In genomic region chr15:100088021-100088420, GRCm38 (mm10) we compare ENCODE assay signal across 14 mouse cellular contexts. TPM values are rescaled to one million over a fixed set of nuclear protein-coding genes. Genes with fewer than 3 reads are reported as not detected.
DNase-seq lines count a peak whose midpoint lies in the region; ATAC-seq and TF ChIP-seq lines count a peak whose summit lies in the region.
"Had no signal": no experiment of that assay in that cellular context is flagged by ENCODE, and none has a peak within 500 bp of the region (broad histone marks: within the 10 kb centered on the region; RNA-seq: fewer than 3 reads in every experiment).

No protein-coding gene starts in this region.

- H3K4me2 ChIP-seq in heart, embryonic 15.5 days = no peak overlapping the region
- H3K4me2 ChIP-seq in lung, postnatal 0 days (replicated peaks; ENCODE audit: low read depth, low read length) = no peak overlapping the region
- H3K4me2 ChIP-seq in embryonic facial prominence, embryonic 13.5 days = no peak overlapping the region
- no peak overlapping the region for H3K4me2 ChIP-seq in stomach, embryonic 15.5 days
- H3K4me2 ChIP-seq: hindbrain, embryonic 15.5 days had no signal

- 80% methylated on average over 7 of the region's 7 CpGs for whole genome bisulfite sequencing in heart, embryonic 15.5 days
- WGBS in heart, adult 2 months = 69% methylated on average over 7 of the region's 7 CpGs
- WGBS in lung, postnatal 0 days = 74% methylated on average over 7 of the region's 7 CpGs
- 58% methylated on average over 7 of the region's 7 CpGs for WGBS in lung, adult 2 months
- WGBS in embryonic facial prominence, embryonic 13.5 days = 76% methylated on average over 7 of the region's 7 CpGs
- 74% methylated on average over 7 of the region's 7 CpGs for WGBS in stomach, embryonic 15.5 days

- no peaks in the 10 kb centered on the region for H3K27me3 ChIP-seq in heart, embryonic 15.5 days
- H3K27me3 ChIP-seq in heart, adult 2 months (ENCODE audit: control insufficient read depth, insufficient read depth, low read length) = no peaks in the 10 kb centered on the region
- H3K27me3 ChIP-seq in lung, postnatal 0 days (replicated peaks; ENCODE audit: insufficient read depth, low read length) = no peaks in the 10 kb centered on the region
- no peaks in the 10 kb centered on the region for H3K27me3 ChIP-seq in embryonic facial prominence, embryonic 13.5 days
- H3K27me3 ChIP-seq in stomach, embryonic 15.5 days (replicated peaks) = no peaks in the 10 kb centered on the region
- H3K27me3 ChIP-seq: hindbrain, embryonic 15.5 days had no signal

- H3K9me3 ChIP-seq in heart, embryonic 15.5 days (replicated peaks) = no peaks in the 10 kb centered on the region
- H3K9me3 ChIP-seq in lung, postnatal 0 days (ENCODE audit: low read length) = no peaks in the 10 kb centered on the region
- no peaks in the 10 kb centered on the region for H3K9me3 ChIP-seq in embryonic facial prominence, embryonic 13.5 days
- no peaks in the 10 kb centered on the region for H3K9me3 ChIP-seq in stomach, embryonic 15.5 days
- H3K9me3 ChIP-seq: hindbrain, embryonic 15.5 days; midbrain, embryonic 10.5 days had no signal

- peaks cover 11% of the 10 kb centered on the region for H3K79me2 ChIP-seq in heart, adult 2 months (replicated peaks; ENCODE audit: control insufficient read depth, insufficient read depth, low read length)

- no peak for TF ChIP-seq EP300 in heart, adult 2 months (IDR thresholded peaks at IDR 0.05; ENCODE audit: insufficient read depth, low read depth, low read length)
- TF ChIP-seq EP300 in lung, postnatal 0 days (IDR thresholded peaks at IDR 0.05) = no peak

- H3K4me1 ChIP-seq in heart, embryonic 15.5 days (replicated peaks) = peaks cover 24% of the 10 kb centered on the region
- H3K4me1 ChIP-seq in heart, adult 2 months (ENCODE audit: control insufficient read depth, insufficient read depth, low read length) = peaks cover 14% of the 10 kb centered on the region
- peaks cover 3% of the 10 kb centered on the region for H3K4me1 ChIP-seq in lung, postnatal 0 days (ENCODE audit: insufficient read depth, low read depth, low read length)
- H3K4me1 ChIP-seq in lung, adult 2 months (ENCODE audit: control insufficient read depth, insufficient read depth, low read length) = peaks cover 12% of the 10 kb centered on the region
- H3K4me1 ChIP-seq in embryonic facial prominence, embryonic 13.5 days = peaks cover 37% of the 10 kb centered on the region
- H3K4me1 ChIP-seq in stomach, embryonic 15.5 days = peaks cover 13% of the 10 kb centered on the region; the same call in 1 of the 2 replicates

- no peak for TF ChIP-seq CTCF in heart, adult 2 months (IDR thresholded peaks at IDR 0.05)
- TF ChIP-seq CTCF in lung, postnatal 0 days (IDR thresholded peaks at IDR 0.05) = no peak
- no peak for TF ChIP-seq CTCF in lung, adult 2 months (IDR thresholded peaks at IDR 0.05; ENCODE audit: insufficient read depth, low read length)

- intact Hi-C loops in heart, adult 2 months (cut with DNase I) = no loop called here

- no peaks in the 10 kb centered on the region for H3K36me3 ChIP-seq in heart, embryonic 15.5 days
- no peaks in the 10 kb centered on the region for H3K36me3 ChIP-seq in heart, adult 2 months (ENCODE audit: control insufficient read depth, insufficient read depth, low read length)
- H3K36me3 ChIP-seq in lung, postnatal 0 days (ENCODE audit: insufficient read depth, low read length) = no peaks in the 10 kb centered on the region
- H3K36me3 ChIP-seq in embryonic facial prominence, embryonic 13.5 days = no peaks in the 10 kb centered on the region
- no peaks in the 10 kb centered on the region for H3K36me3 ChIP-seq in stomach, embryonic 15.5 days
- H3K36me3 ChIP-seq: hindbrain, embryonic 15.5 days; midbrain, embryonic 10.5 days had no signal

- no peak for DNase-seq in heart, adult 2 months
- DNase-seq in lung, postnatal 0 days (ENCODE audit: low spot score) = peak; percentile 9
- no peak for DNase-seq in lung, adult 2 months
- DNase-seq in embryo, embryonic 9.5 days (ENCODE audit: extremely low spot score) = no peak
- no peak for DNase-seq in spleen, adult 18-20 months
- DNase-seq: cerebellum, postnatal 10 days; gastrocnemius, postnatal 10 days; thymus, adult 2 months had no signal

- ATAC-seq in heart, embryonic 15.5 days (replicated peaks; ENCODE audit: insufficient number of reproducible peaks, insufficient read depth, low FRiP score, low read depth) = no peak
- peak; percentile 16; the same call in 1 of the 2 replicates for ATAC-seq in lung, postnatal 0 days
- ATAC-seq in embryonic facial prominence, embryonic 13.5 days (ENCODE audit: insufficient number of reproducible peaks, insufficient read depth, low FRiP score, low TSS enrichment, low read depth) = no peak
- ATAC-seq in stomach, embryonic 15.5 days (ENCODE audit: insufficient read depth, low FRiP score, low read depth) = no peak

- no peak overlapping the region for H3K4me3 ChIP-seq in heart, embryonic 15.5 days
- no peak overlapping the region for H3K4me3 ChIP-seq in heart, adult 2 months
- H3K4me3 ChIP-seq in lung, postnatal 0 days (ENCODE audit: low read depth, low read length) = no peak overlapping the region
- H3K4me3 ChIP-seq in lung, adult 2 months (replicated peaks; ENCODE audit: extremely low read depth, low read depth, low read length) = no peak overlapping the region
- H3K4me3 ChIP-seq in embryonic facial prominence, embryonic 13.5 days = no peak overlapping the region
- H3K4me3 ChIP-seq in stomach, embryonic 15.5 days (replicated peaks) = no peak overlapping the region
- H3K4me3 ChIP-seq: erythroblast, embryonic 14.5 days; hindbrain, embryonic 15.5 days; midbrain, embryonic 10.5 days had no signal

- H3K27ac ChIP-seq in heart, embryonic 15.5 days = 0 out of 2 replicates have a peak overlapping the region, but pooled peaks have one; percentile 7
- no peak overlapping the region for H3K27ac ChIP-seq in heart, adult 2 months
- H3K27ac ChIP-seq in lung, postnatal 0 days (ENCODE audit: low read length) = no peak overlapping the region; the same call in 1 of the 2 replicates
- H3K27ac ChIP-seq in embryonic facial prominence, embryonic 13.5 days = peak overlapping the region; percentile 39
- H3K27ac ChIP-seq in stomach, embryonic 15.5 days = peak overlapping the region; percentile 38; the same call in 1 of the 2 replicates
- H3K27ac ChIP-seq: hindbrain, embryonic 15.5 days; midbrain, embryonic 10.5 days had no signal

- no peak overlapping the region for H3K9ac ChIP-seq in heart, embryonic 15.5 days
- no peak overlapping the region for H3K9ac ChIP-seq in heart, adult 2 months (ENCODE audit: low read depth, low read length)
- no peak overlapping the region for H3K9ac ChIP-seq in lung, postnatal 0 days (replicated peaks; ENCODE audit: low read depth)
- no peak overlapping the region for H3K9ac ChIP-seq in embryonic facial prominence, embryonic 13.5 days
- no peak overlapping the region for H3K9ac ChIP-seq in stomach, embryonic 15.5 days
- H3K9ac ChIP-seq: hindbrain, embryonic 15.5 days had no signal

- no peak for TF ChIP-seq POLR2A in heart, adult 2 months (IDR thresholded peaks at IDR 0.05; ENCODE audit: insufficient read depth, low read depth, low read length)
- TF ChIP-seq POLR2A in lung, adult 2 months (IDR thresholded peaks at IDR 0.05; ENCODE audit: borderline replicate concordance, extremely low read depth, low read depth, low read length) = no peak

RNA-seq across cellular contexts. Expression of gene Dip2b, which starts 49.6 kb away (rescaled TPM):
- 11.4 and 13.7 TPM in 2 replicates for polyA plus RNA-seq in heart, embryonic 15.5 days (2015; fragmentation: Nextera tagmentation; extraction: Ambion mirVana)
- 10 to 100 TPM; 18.6 to 19.5 TPM for total RNA-seq in heart, adult 2 months (2021)
- polyA plus RNA-seq in heart, adult 2 months (2012; rRNA removed) = 11.2 and 16.9 TPM in 2 replicates
- 6.6 and 9.0 TPM in 2 replicates for polyA plus RNA-seq in lung, postnatal 0 days (2015; fragmentation: Nextera tagmentation; extraction: Ambion mirVana)
- polyA plus RNA-seq in lung, adult 2 months (2012; rRNA removed) = 11.0 and 14.6 TPM in 2 replicates
- polyA plus RNA-seq in embryonic facial prominence, embryonic 13.5 days (2015; fragmentation: Nextera tagmentation; extraction: Ambion mirVana) = 13.0 and 13.1 TPM in 2 replicates
- polyA plus RNA-seq in stomach, embryonic 15.5 days (2015; fragmentation: Nextera tagmentation; extraction: Ambion mirVana) = 9.8 and 10.6 TPM in 2 replicates

Comparison
In these comparisons a context has a peak if more than half of its experiments do, and no peak if none do; other contexts are left out.
1. H3K27ac ChIP-seq: peak in heart, embryonic 15.5 days (single experiment), embryonic facial prominence, embryonic 13.5 days (single experiment) and stomach, embryonic 15.5 days (single experiment); none in heart, adult 2 months (single experiment) and lung, postnatal 0 days (single experiment).